Mouse (Mus musculus) MEL (cell line): ENCODE data around the gene Cmss1.

Experiments used
- BHLHE40 ChIP-seq: IDR thresholded peaks from 2 replicates; pipeline ENCODE4 v1.6.1; 2012; ENCODE audit warnings: low read depth, mild to moderate bottlenecking, inconsistent platforms, low read length, improper control_type of control experiment, borderline replicate concordance
- CHD1 ChIP-seq: IDR thresholded peaks from 2 replicates; pipeline ENCODE4 v1.6.1; 2012; ENCODE audit warnings: low read depth, mild to moderate bottlenecking, inconsistent platforms, low read length, improper control_type of control experiment
- CTCF ChIP-seq, 3 experiments: IDR thresholded peaks in 2 of 3; conservative IDR thresholded peaks in 1 of 3; 2 replicates each; pipeline ENCODE4 v1.5.1; 2011 to 2012; ENCODE audit warnings: low read length in 3 of 3, low read depth in 2 of 3, mild to moderate bottlenecking in 2 of 3, improper control_type of control experiment in 1 of 3, inconsistent platforms in 1 of 3, mixed read lengths in 1 of 3, moderate library complexity in 1 of 3; ENCODE audit not compliant: control insufficient read depth in 1 of 3, insufficient read depth in 1 of 3, poor library complexity in 1 of 3, severe bottlenecking in 1 of 3
- EP300 ChIP-seq, 2 experiments: IDR thresholded peaks; 2 replicates each; pipeline ENCODE4 v1.6.1; 2011; ENCODE audit warnings: improper control_type of control experiment in 2 of 2, low read length in 2 of 2, low read depth in 1 of 2, mild to moderate bottlenecking in 1 of 2
- GATA1 ChIP-seq: IDR thresholded peaks from 2 replicates; pipeline ENCODE4 v1.6.1; 2011; ENCODE audit warnings: low read depth, low read length, improper control_type of control experiment
- MAFK ChIP-seq: IDR thresholded peaks from 2 replicates; pipeline ENCODE4 v1.6.1; 2011; ENCODE audit warnings: low read depth, mild to moderate bottlenecking, low read length, improper control_type of control experiment, borderline replicate concordance
- MEF2A ChIP-seq: IDR thresholded peaks from 2 replicates; pipeline ENCODE4 v1.6.1; 2014; ENCODE audit warnings: low read depth, mild to moderate bottlenecking, inconsistent platforms, low read length, improper control_type of control experiment; ENCODE audit not compliant: poor library complexity, insufficient replicate concordance, severe bottlenecking; ENCODE audit errors: extremely low read depth
- POLR2AphosphoS5 ChIP-seq: IDR thresholded peaks from 2 replicates; pipeline ENCODE4 v1.6.1; 2012; ENCODE audit warnings: low read depth, borderline replicate concordance, mild to moderate bottlenecking, inconsistent platforms, low read length, moderate library complexity, mixed read lengths
- USF1 ChIP-seq: IDR thresholded peaks from 2 replicates; pipeline ENCODE4 v1.6.1; 2014; ENCODE audit warnings: low read depth, mild to moderate bottlenecking, inconsistent platforms, low read length, improper control_type of control experiment, moderate library complexity
- ZC3H11A ChIP-seq: IDR thresholded peaks from 2 replicates; pipeline ENCODE4 v1.6.1; 2012; ENCODE audit warnings: low read depth, mild to moderate bottlenecking, inconsistent platforms, low read length, improper control_type of control experiment

- TF ChIP-seq MAFK (no peak), EP300 (IDR thresholded peaks at IDR 0.05; ENCODE audit: low read depth in 1 of 2, low read length in 2 of 2) (no peak), GATA1 (no peak), ZC3H11A (no peak), CHD1 (no peak), MEF2A (no peak), POLR2AphosphoS5 (no peak), USF1 (no peak), CTCF (IDR thresholded peaks at IDR 0.05 in 2 of 3, conservative IDR thresholded peaks at IDR 0.05 in 1 of 3; ENCODE audit: control insufficient read depth in 1 of 3, insufficient read depth in 1 of 3, low read depth in 2 of 3, low read length in 3 of 3, poor library complexity in 1 of 3, severe bottlenecking in 1 of 3) (peak; percentile 35 to 41 (median 39)), BHLHE40 (no peak)
Measured at GRCm38 (mm10) chr16:57291696-57292095, 315.0 kb downstream of the Cmss1 start.
